Mouse (Mus musculus) stomach, postnatal 0 days (tissue): ENCODE results near the gene Pde4c.

Experiments used
- CTCF ChIP-seq: IDR thresholded peaks from 2 replicates; pipeline ENCODE4 v1.5.1; 2016; ENCODE audit warnings: antibody characterized with exemption, low read depth, mild to moderate bottlenecking, moderate library complexity
- EP300 ChIP-seq: optimal IDR thresholded peaks from 2 replicates; pipeline ENCODE3; 2016; ENCODE audit warnings: antibody characterized with exemption

GRCm38 (mm10) chr8:70709794-70710193 is 13.7 kb upstream of the Pde4c start:
- TF ChIP-seq CTCF: no peak
- no peak for TF ChIP-seq EP300
